Mouse (Mus musculus) forebrain, postnatal 0 days (tissue): Measurements from ENCODE around the gene Ksr1. TPM values are rescaled to one million over a fixed set of nuclear protein-coding genes. Genes with fewer than 3 reads are reported as not detected.

Experiments used
- ATAC-seq: fragments of 200-750 bp; cut with Nextera tagmentation; 2 replicates; pipeline ENCODE4 v1.8.0; 2017; ENCODE audit warnings: mild to moderate bottlenecking, moderate library complexity
- DNase-seq: peaks from one replicate; pipeline ENCODE4 v3.0.0-alpha.2; 2015
- H3K27ac ChIP-seq: fragments of 300-500 bp; sonication (generic); 2 replicates; pipeline ENCODE4 v1.5.1; 2014; ENCODE audit warnings: low read depth, mild to moderate bottlenecking, antibody characterized with exemption, low read length, moderate library complexity, mixed read lengths
- H3K27me3 ChIP-seq: fragments of 300-500 bp; sonication (generic); 2 replicates; pipeline ENCODE4 v1.6.1; 2014; ENCODE audit warnings: mild to moderate bottlenecking, low read length, mixed read lengths; ENCODE audit not compliant: insufficient read depth
- H3K36me3 ChIP-seq: fragments of 300-500 bp; sonication (generic); 2 replicates; pipeline ENCODE4 v1.6.1; 2014; ENCODE audit warnings: mild to moderate bottlenecking, moderate library complexity; ENCODE audit not compliant: insufficient read depth
- H3K4me1 ChIP-seq: fragments of 300-500 bp; sonication (generic); 2 replicates; pipeline ENCODE4 v1.6.1; 2014; ENCODE audit warnings: antibody characterized with exemption; ENCODE audit not compliant: insufficient read depth
- H3K4me2 ChIP-seq: fragments of 300-500 bp; sonication (generic); 2 replicates; pipeline ENCODE4 v1.6.1; 2014; ENCODE audit warnings: low read depth, mild to moderate bottlenecking, moderate library complexity
- H3K4me3 ChIP-seq: fragments of 300-500 bp; sonication (generic); 2 replicates; pipeline ENCODE4 v1.5.1; 2014; ENCODE audit warnings: low read depth, low read length, mixed read lengths
- H3K9ac ChIP-seq: fragments of 300-500 bp; sonication (generic); 2 replicates; pipeline ENCODE4 v1.6.1; 2014; ENCODE audit warnings: mild to moderate bottlenecking
- H3K9me3 ChIP-seq: fragments of 300-500 bp; sonication (generic); 2 replicates; pipeline ENCODE4 v1.6.1; 2016; ENCODE audit warnings: low read length
- CTCF ChIP-seq: sonication (generic); IDR thresholded peaks from 2 replicates; pipeline ENCODE4 v1.5.1; 2016; ENCODE audit warnings: antibody characterized with exemption, control low read depth, low read depth
- WGBS: fragments of 180-500 bp; shearing (Covaris S2); extraction: QIAGEN DNeasy Blood & Tissue Kit; methylation state at CpG from one replicate; pipeline ENCODE4 v1.1.7; 2014; 5-methylcytosine and 5-hydroxymethylcytosine counted together
- polyA plus RNA-seq: library from polyadenylated mRNA; unstranded; fragments of >200 nt; fragmentation: Nextera tagmentation; extraction: Ambion mirVana; gene quantifications from 2 replicates; pipeline ENCODE4 v1.2.1, GENCODE M21; 2015
- total RNA-seq: library from RNA; depleted of rRNA; stranded (reverse); fragments of >200 nt; gene quantifications from 2 replicates; pipeline ENCODE4 v1.2.3, GENCODE M21; 2014

Gene Ksr1
- total and polyA plus RNA-seq, 2 experiments from 2014 or later: 2.7 to 33.2 TPM

DNA sequence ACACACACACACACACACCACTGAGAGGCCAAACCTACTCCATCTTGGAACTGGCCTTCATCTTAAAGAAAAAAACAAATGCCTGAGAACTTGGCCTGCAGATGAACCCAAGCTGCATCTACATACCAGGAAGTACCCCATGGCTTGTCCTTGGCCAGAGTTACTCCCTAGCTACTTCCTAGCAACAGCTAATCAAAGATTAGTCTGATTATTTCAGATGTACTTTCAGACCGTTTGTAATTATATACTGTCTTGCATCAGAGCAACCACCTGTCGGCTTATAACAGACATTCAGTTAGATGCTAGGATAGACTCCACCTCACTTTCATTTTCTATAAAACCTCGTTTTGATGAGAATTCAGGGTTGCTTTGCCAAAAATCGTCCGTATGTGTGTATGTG is 139.8 kb downstream of the Ksr1 start:
- WGBS: 58% methylated on average over 5 of the region's 5 CpGs
- Histone ChIP-seq H3K9me3 (no peaks in the 10 kb centered on the region), H3K9ac (no peak overlapping the region), H3K27me3 (no peaks in the 10 kb centered on the region), H3K4me1 (no peaks in the 10 kb centered on the region), H3K4me3 (no peak overlapping the region), H3K36me3 (no peaks in the 10 kb centered on the region), H3K4me2 (no peak overlapping the region), H3K27ac (no peak overlapping the region)
- no peak for TF ChIP-seq CTCF
- no peak for ATAC-seq
- DNase-seq: no peak

DNA sequence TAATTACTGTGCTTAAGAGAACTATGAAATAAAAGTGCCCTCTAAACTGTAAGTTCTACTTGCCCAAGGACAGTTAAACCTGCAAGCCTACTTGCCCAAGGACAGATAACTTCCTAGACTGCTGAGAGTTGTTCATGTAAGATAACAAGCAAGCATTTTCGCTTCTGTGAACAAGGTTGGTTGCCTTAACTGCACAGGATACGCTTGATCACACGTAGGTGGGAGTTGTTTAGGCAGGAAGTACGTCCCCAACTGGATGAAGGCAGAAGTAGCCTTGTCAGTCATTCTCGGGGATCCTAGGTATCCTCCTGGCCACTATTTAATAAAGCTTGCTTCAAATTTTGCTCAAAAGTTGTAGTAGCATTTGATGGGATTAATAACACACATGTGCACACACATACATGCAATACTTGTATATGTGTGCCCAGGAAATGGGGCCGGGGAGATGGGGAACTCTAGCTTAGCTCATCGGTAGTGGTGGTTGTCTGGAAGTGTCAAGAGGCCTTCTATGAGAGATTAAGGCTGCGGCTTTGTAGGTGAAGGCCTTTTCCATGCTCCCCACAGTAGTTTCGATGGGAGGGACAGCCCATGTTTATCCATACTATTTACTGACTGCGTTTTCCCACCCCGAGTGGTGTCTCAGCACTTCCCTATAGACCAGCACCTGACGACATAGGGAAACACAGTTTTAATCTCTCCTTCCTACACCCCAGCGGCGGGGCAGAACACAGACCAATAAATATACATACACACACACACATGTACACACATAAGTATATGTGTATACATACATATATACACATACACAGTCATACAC is 140.4 kb downstream of the Ksr1 start:
- no peak overlapping the region for H3K4me3 ChIP-seq
- H3K27ac ChIP-seq: no peak overlapping the region
- no peaks in the 10 kb centered on the region for H3K4me1 ChIP-seq
- TF ChIP-seq CTCF: no peak
- no peak for ATAC-seq
- DNase-seq: no peak
- no peaks in the 10 kb centered on the region for H3K27me3 ChIP-seq
- no peak overlapping the region for H3K9ac ChIP-seq
- H3K4me2 ChIP-seq: no peak overlapping the region
- WGBS: 89% methylated on average over 14 of the region's 14 CpGs
- no peaks in the 10 kb centered on the region for H3K36me3 ChIP-seq
- no peaks in the 10 kb centered on the region for H3K9me3 ChIP-seq

DNA sequence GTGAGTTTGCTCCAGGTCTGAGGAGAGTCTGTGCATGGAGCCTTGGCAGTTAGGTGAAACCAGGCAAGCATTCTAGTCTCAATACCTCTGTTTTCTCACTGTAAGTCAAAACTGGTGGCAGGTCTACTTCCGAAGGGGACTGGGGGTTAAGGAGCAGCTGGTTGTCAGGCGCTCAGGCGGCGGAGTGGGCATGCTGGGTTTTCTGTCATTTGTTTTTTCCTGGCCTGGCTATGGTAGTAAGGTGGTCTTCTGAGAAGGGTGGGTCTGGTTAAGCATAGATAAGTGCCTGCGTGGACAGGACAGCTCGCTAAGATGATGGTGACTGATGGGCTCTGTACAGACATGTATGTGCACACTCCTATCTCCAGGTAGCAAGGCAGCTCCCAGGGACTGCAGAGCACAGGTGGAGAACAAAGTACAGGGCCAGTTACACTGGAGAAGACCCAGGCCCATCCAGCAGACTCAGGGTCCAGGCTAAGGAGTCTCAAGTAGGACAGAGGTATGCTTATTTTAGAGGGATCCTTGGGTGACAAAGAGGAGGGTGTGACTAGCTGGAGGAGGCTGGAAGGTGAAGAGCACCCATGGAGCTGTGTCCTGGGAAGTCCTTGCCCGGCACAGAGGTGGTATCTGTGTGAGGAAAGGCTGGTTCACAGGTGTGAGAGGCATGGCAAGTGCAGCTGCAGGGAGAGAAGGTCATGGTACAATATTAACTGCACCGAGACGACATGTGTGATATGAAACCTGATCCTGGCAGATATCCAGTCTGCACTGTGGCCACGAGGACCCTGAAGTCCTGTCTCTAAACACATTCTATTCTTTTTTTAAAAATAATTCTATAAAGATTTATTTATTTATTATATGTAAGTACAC is 142.2 kb downstream of the Ksr1 start:
- H3K9ac ChIP-seq: no peak overlapping the region
- DNase-seq (no peak), ATAC-seq (no peak)
- no peaks in the 10 kb centered on the region for H3K27me3 ChIP-seq
- no peaks in the 10 kb centered on the region for H3K36me3 ChIP-seq
- H3K9me3 ChIP-seq: no peaks in the 10 kb centered on the region
- H3K4me3 ChIP-seq: no peak overlapping the region
- H3K27ac ChIP-seq: no peak overlapping the region
- no peaks in the 10 kb centered on the region for H3K4me1 ChIP-seq
- WGBS: 88% methylated on average over 10 of the region's 10 CpGs
- no peak overlapping the region for H3K4me2 ChIP-seq
- no peak for TF ChIP-seq CTCF

DNA sequence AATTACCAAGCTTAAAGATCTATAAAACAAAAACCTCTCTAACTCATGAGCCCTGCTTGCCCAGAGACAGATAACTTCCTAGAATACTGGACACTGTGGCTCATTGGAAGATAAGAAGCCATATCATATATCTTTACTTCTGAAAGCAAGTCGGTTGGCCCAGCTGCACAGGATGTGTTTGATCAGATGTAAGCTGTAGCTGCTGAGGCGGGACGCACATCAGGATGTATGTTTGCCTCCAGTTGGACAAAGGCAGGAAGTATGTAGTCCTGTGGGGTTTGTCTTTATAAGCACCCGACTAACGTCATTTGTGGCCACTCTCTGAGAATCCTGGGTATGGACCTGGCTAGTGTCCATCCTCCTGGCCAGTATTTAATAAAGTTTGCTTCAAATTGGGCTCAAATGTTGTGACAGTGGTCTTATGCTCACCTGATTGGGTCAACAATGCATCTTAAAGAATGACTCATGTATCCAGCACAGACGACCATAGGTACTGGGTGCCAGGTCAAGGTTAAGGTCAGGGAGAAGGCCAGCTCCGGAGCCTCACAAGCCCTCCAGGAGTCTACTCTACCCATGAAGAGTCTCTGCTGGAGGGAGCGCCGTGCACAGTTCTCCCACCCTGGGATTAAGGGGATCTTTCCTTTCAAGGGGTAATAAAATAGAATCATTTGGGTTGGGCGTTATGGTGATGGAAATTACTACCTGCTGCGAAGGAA is 143.0 kb downstream of the Ksr1 start:
- Histone ChIP-seq H3K4me3 (no peak overlapping the region), H3K4me1 (no peaks in the 10 kb centered on the region), H3K9ac (no peak overlapping the region), H3K27ac (no peak overlapping the region), H3K36me3 (no peaks in the 10 kb centered on the region), H3K27me3 (no peaks in the 10 kb centered on the region), H3K4me2 (no peak overlapping the region), H3K9me3 (no peaks in the 10 kb centered on the region)
- WGBS: 84% methylated on average over 11 of the region's 11 CpGs
- TF ChIP-seq CTCF: no peak
- DNase-seq (no peak), ATAC-seq (no peak)

DNA sequence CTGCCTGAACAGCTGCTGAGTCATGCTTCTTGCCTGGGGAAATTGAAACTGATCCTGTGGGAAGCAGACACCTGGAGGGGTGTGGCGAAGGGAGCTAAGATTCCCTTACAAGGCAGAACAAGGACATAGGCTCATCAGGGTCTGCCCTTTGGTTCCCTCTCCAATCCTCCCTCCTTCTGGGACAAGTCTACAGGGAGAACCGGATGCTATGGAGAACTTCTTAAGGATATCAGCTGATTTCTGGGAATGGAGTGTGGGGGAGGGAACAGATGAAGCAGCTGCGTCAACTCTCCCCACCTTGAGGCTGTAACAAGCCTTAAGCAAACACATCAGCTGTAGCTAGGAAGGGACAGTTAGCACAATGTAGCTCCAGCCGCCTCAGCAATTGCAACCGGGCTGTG is 143.7 kb downstream of the Ksr1 start:
- TF ChIP-seq CTCF: no peak
- Histone ChIP-seq H3K4me3 (no peak overlapping the region), H3K4me1 (no peaks in the 10 kb centered on the region), H3K9ac (no peak overlapping the region), H3K27me3 (no peaks in the 10 kb centered on the region), H3K36me3 (no peaks in the 10 kb centered on the region), H3K9me3 (no peaks in the 10 kb centered on the region), H3K4me2 (no peak overlapping the region), H3K27ac (no peak overlapping the region)
- ATAC-seq (no peak), DNase-seq (no peak)
- 80% methylated on average over 5 of the region's 5 CpGs for WGBS

DNA sequence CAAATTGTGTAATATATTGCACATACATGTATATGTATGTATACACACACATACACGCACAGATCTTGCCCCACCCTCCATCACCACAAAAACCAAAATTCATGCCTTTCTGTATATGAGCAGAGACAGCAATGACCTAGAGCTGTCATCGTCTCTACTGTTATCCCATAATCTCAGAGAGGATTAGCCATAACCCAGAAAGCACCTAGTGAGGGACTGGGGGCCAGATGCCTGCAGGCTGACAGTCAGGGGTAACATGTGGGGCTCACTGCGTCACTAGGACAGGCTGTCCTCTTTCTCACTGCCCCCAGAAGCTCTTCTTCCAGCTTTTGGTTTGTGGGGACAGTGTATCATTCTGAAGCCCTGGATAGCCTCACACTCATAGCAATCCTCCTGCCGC is 144.3 kb downstream of the Ksr1 start:
- no peak overlapping the region for H3K4me3 ChIP-seq
- WGBS: 88% methylated on average over 4 of the region's 4 CpGs
- DNase-seq (no peak), ATAC-seq (no peak)
- no peaks in the 10 kb centered on the region for H3K27me3 ChIP-seq
- no peak overlapping the region for H3K4me2 ChIP-seq
- no peaks in the 10 kb centered on the region for H3K9me3 ChIP-seq
- H3K36me3 ChIP-seq: no peaks in the 10 kb centered on the region
- H3K4me1 ChIP-seq: no peaks in the 10 kb centered on the region
- H3K27ac ChIP-seq: no peak overlapping the region
- H3K9ac ChIP-seq: no peak overlapping the region
- TF ChIP-seq CTCF: no peak
